Mouse (Mus musculus) cerebellum, postnatal 14 days (tissue): Measurements from ENCODE around the gene Bcl11b.

ENCODE experiments used
- DNase-seq, 2 experiments: peaks; one replicate each; pipeline ENCODE4 v3.0.0; 2021; ENCODE audit warnings: mixed read lengths in 2 of 2

The Bcl11b gene

GRCm38 (mm10) chr12:107887621-107888020 is 115.8 kb downstream of the Bcl11b start:
- no peak for DNase-seq

- no peak for DNase-seq
Measured at GRCm38 (mm10) chr12:107884330-107885065, 118.9 kb downstream of the Bcl11b start.

GRCm38 (mm10) chr12:107881726-107882125 is 121.7 kb downstream of the Bcl11b start:
- no peak for DNase-seq

- DNase-seq: no peak
Measured at GRCm38 (mm10) chr12:107880748-107881147, 122.7 kb downstream of the Bcl11b start.

GRCm38 (mm10) chr12:107879114-107879777 is 124.2 kb downstream of the Bcl11b start:
- no peak for DNase-seq

- DNase-seq: no peak
Measured at GRCm38 (mm10) chr12:107876237-107876636, 127.2 kb downstream of the Bcl11b start.

GRCm38 (mm10) chr12:107874467-107875142 is 128.8 kb downstream of the Bcl11b start:
- DNase-seq: no peak

- no peak for DNase-seq
Measured at GRCm38 (mm10) chr12:107869526-107870050, 133.8 kb downstream of the Bcl11b start.

GRCm38 (mm10) chr12:107868291-107868690 is 135.1 kb downstream of the Bcl11b start:
- DNase-seq: no peak
